Mouse (Mus musculus) kidney, embryonic 16.5 days (tissue): Measurements from ENCODE around the gene Gm28035. TPM values are rescaled to one million over a fixed set of nuclear protein-coding genes. Genes with fewer than 3 reads are reported as not detected.

Experiments
- ATAC-seq: fragments of 200-750 bp; cut with Nextera tagmentation; 2 replicates; pipeline ENCODE4 v1.8.0; 2017; ENCODE audit warnings: moderate TSS enrichment; ENCODE audit not compliant: low FRiP score, low TSS enrichment
- H3K27ac ChIP-seq: fragments of 300-500 bp; sonication (generic); 2 replicates; pipeline ENCODE4 v1.5.1; 2014; ENCODE audit warnings: low read length
- H3K27me3 ChIP-seq: fragments of 300-500 bp; sonication (generic); 2 replicates; pipeline ENCODE4 v1.6.1; 2014; ENCODE audit warnings: low read length, control low read depth, mixed read lengths; ENCODE audit not compliant: insufficient read depth
- H3K36me3 ChIP-seq: fragments of 300-500 bp; sonication (generic); 2 replicates; pipeline ENCODE4 v1.6.1; 2014; ENCODE audit warnings: low read length, control low read depth, mixed read lengths; ENCODE audit not compliant: insufficient read depth
- H3K4me1 ChIP-seq: fragments of 300-500 bp; sonication (generic); 2 replicates; pipeline ENCODE4 v1.6.1; 2014; ENCODE audit warnings: low read length, control low read depth, mixed read lengths; ENCODE audit not compliant: insufficient read depth
- H3K4me2 ChIP-seq: fragments of 300-500 bp; sonication (generic); replicated peaks from 2 replicates; pipeline ENCODE4 v1.6.1; 2014; ENCODE audit warnings: low read depth, low read length
- H3K4me3 ChIP-seq: fragments of 300-500 bp; sonication (generic); 2 replicates; pipeline ENCODE4 v1.5.1; 2014; ENCODE audit warnings: mild to moderate bottlenecking, low read length
- H3K9ac ChIP-seq: fragments of 300-500 bp; sonication (generic); replicated peaks from 2 replicates; pipeline ENCODE4 v1.6.1; 2014; ENCODE audit warnings: low read length
- H3K9me3 ChIP-seq: fragments of 300-500 bp; sonication (generic); 2 replicates; pipeline ENCODE4 v1.6.1; 2016; ENCODE audit warnings: low read length, control low read depth
- WGBS: fragments of 180-500 bp; shearing (Covaris S2); extraction: QIAGEN DNeasy Blood & Tissue Kit; methylation state at CpG from one replicate; pipeline ENCODE4 v1.1.7; 2014; 5-methylcytosine and 5-hydroxymethylcytosine counted together
- polyA plus RNA-seq: library from polyadenylated mRNA; unstranded; fragments of >200 nt; fragmentation: Nextera tagmentation; extraction: Ambion mirVana; gene quantifications from 2 replicates; pipeline ENCODE4 v1.2.1, GENCODE M21; 2015

Gm28035 gene
- polyA plus RNA-seq, 1 experiment from 2014 or later: 0.45 TPM

- peak overlapping the region; percentile 41; the same call in 1 of the 2 replicates for H3K4me2 ChIP-seq
- WGBS: 96% methylated on average over 2 of the region's 2 CpGs
Measured at GRCm38 (mm10) chr2:30267466-30267865, 27.1 kb downstream of the Gm28035 start.

GRCm38 (mm10) chr2:30268371-30268770 lies 28.0 kb downstream of the Gm28035 start:
- Histone ChIP-seq H3K4me2 (no peak overlapping the region), H3K4me3 (no peak overlapping the region), H3K27ac (no peak overlapping the region), H3K9me3 (no peaks in the 10 kb centered on the region), H3K27me3 (no peaks in the 10 kb centered on the region), H3K36me3 (peaks cover 8% of the 10 kb centered on the region), H3K4me1 (peaks cover 35% of the 10 kb centered on the region), H3K9ac (no peak overlapping the region)
- no peak for ATAC-seq
- 60% methylated on average over 4 of the region's 4 CpGs for WGBS

More at GRCm38 (mm10) chr2:30267466-30267865, 27.1 kb downstream of the Gm28035 start:
- no peak overlapping the region for H3K4me3 ChIP-seq
- H3K4me1 ChIP-seq: peaks cover 35% of the 10 kb centered on the region
- no peaks in the 10 kb centered on the region for H3K27me3 ChIP-seq
- H3K9me3 ChIP-seq: no peaks in the 10 kb centered on the region
- no peak for ATAC-seq
- no peak overlapping the region for H3K9ac ChIP-seq
- H3K36me3 ChIP-seq: peaks cover 10% of the 10 kb centered on the region
- H3K27ac ChIP-seq: peak overlapping the region; percentile 95

- Histone ChIP-seq H3K9ac (no peak overlapping the region), H3K27ac (peak overlapping the region; percentile 61; the same call in 1 of the 2 replicates)
Measured at GRCm38 (mm10) chr2:30269241-30269990, 29.0 kb downstream of the Gm28035 start.

GRCm38 (mm10) chr2:30270134-30270533 lies 29.8 kb downstream of the Gm28035 start:
- H3K9ac ChIP-seq: no peak overlapping the region
- ATAC-seq: peak; percentile 82
- no peak overlapping the region; the same call in 1 of the 2 replicates for H3K4me2 ChIP-seq
- peak overlapping the region; percentile 61; the same call in 1 of the 2 replicates for H3K27ac ChIP-seq
- H3K36me3 ChIP-seq: no peaks in the 10 kb centered on the region
- no peak overlapping the region for H3K4me3 ChIP-seq
- peaks cover 26% of the 10 kb centered on the region for H3K4me1 ChIP-seq
- WGBS: 26% methylated on average over 1 of the region's 1 CpGs
- H3K27me3 ChIP-seq: no peaks in the 10 kb centered on the region
- H3K9me3 ChIP-seq: no peaks in the 10 kb centered on the region

More at GRCm38 (mm10) chr2:30269241-30269990, 29.0 kb downstream of the Gm28035 start:
- 85% methylated on average over 17 of the region's 17 CpGs for WGBS
- no peak overlapping the region for H3K4me2 ChIP-seq
- no peaks in the 10 kb centered on the region for H3K27me3 ChIP-seq
- peaks cover 33% of the 10 kb centered on the region for H3K4me1 ChIP-seq
- H3K36me3 ChIP-seq: no peaks in the 10 kb centered on the region
- ATAC-seq: no peak
- no peak overlapping the region for H3K4me3 ChIP-seq
- no peaks in the 10 kb centered on the region for H3K9me3 ChIP-seq

GRCm38 (mm10) chr2:30280743-30281142 lies 40.4 kb downstream of the Gm28035 start, which contains the start of gene Gm28038:
TSS of gene Gm28038 (plus strand) at chr2:30281043.
- Histone ChIP-seq H3K9me3 (no peaks in the 10 kb centered on the region), H3K36me3 (no peaks in the 10 kb centered on the region), H3K4me2 (no peak within 1 kb of the TSS), H3K4me3 (no peak within 1 kb of the TSS), H3K9ac (no peak within 1 kb of the TSS), H3K27ac (no peak within 1 kb of the TSS), H3K4me1 (peaks cover 9% of the 10 kb centered on the region), H3K27me3 (no peaks in the 10 kb centered on the region)
- ATAC-seq: no peak
- WGBS: 94% methylated on average over 11 of the region's 11 CpGs

GRCm38 (mm10) chr2:30281651-30282050 lies 41.3 kb downstream of the Gm28035 start:
- no peak for ATAC-seq
- H3K4me1 ChIP-seq: peaks cover 10% of the 10 kb centered on the region

GRCm38 (mm10) chr2:30283193-30283592 lies 42.8 kb downstream of the Gm28035 start:
- 88% methylated on average over 2 of the region's 2 CpGs for WGBS
- no peak overlapping the region for H3K4me2 ChIP-seq
- no peak overlapping the region for H3K9ac ChIP-seq
- no peak for ATAC-seq
- no peaks in the 10 kb centered on the region for H3K27me3 ChIP-seq
- H3K36me3 ChIP-seq: no peaks in the 10 kb centered on the region
- no peak overlapping the region for H3K27ac ChIP-seq
- no peaks in the 10 kb centered on the region for H3K9me3 ChIP-seq
- H3K4me3 ChIP-seq: no peak overlapping the region
- peaks cover 23% of the 10 kb centered on the region for H3K4me1 ChIP-seq

More at GRCm38 (mm10) chr2:30281651-30282050, 41.3 kb downstream of the Gm28035 start:
- WGBS: 71% methylated on average over 3 of the region's 3 CpGs
- H3K27me3 ChIP-seq: no peaks in the 10 kb centered on the region
- H3K4me3 ChIP-seq: no peak overlapping the region
- no peak overlapping the region for H3K4me2 ChIP-seq
- no peaks in the 10 kb centered on the region for H3K36me3 ChIP-seq
- no peak overlapping the region for H3K9ac ChIP-seq
- H3K27ac ChIP-seq: no peak overlapping the region
- H3K9me3 ChIP-seq: no peaks in the 10 kb centered on the region

- peak overlapping the region; percentile 99 for H3K4me3 ChIP-seq
- H3K27me3 ChIP-seq: no peaks in the 10 kb centered on the region
- H3K9me3 ChIP-seq: no peaks in the 10 kb centered on the region
- peaks cover 23% of the 10 kb centered on the region for H3K4me1 ChIP-seq
- 95% methylated on average over 5 of the region's 5 CpGs for WGBS
- H3K4me2 ChIP-seq: peak overlapping the region; percentile 94
- H3K36me3 ChIP-seq: no peaks in the 10 kb centered on the region
- no peak for ATAC-seq
- peak overlapping the region; percentile 81; the same call in 1 of the 2 replicates for H3K9ac ChIP-seq
- H3K27ac ChIP-seq: no peak overlapping the region
Measured at GRCm38 (mm10) chr2:30285004-30285403, 44.6 kb downstream of the Gm28035 start.

GRCm38 (mm10) chr2:30285416-30286181 lies 45.2 kb downstream of the Gm28035 start:
- peak; percentile 72 for ATAC-seq
- peak overlapping the region; percentile 94 for H3K4me2 ChIP-seq

More at GRCm38 (mm10) chr2:30285416-30286181, 45.2 kb downstream of the Gm28035 start:
- 15% methylated on average over 37 of the region's 38 CpGs for WGBS
- H3K4me3 ChIP-seq: peak overlapping the region; percentile 99
- H3K4me1 ChIP-seq: peaks cover 23% of the 10 kb centered on the region
- H3K27me3 ChIP-seq: no peaks in the 10 kb centered on the region
- peak overlapping the region; percentile 81 for H3K9ac ChIP-seq
- H3K9me3 ChIP-seq: no peaks in the 10 kb centered on the region
- H3K27ac ChIP-seq: no peak overlapping the region
- H3K36me3 ChIP-seq: no peaks in the 10 kb centered on the region
